Mouse (Mus musculus) kidney, embryonic 16.5 days (tissue): ENCODE results near the gene Gm45837. TPM values are rescaled to one million over a fixed set of nuclear protein-coding genes. Genes with fewer than 3 reads are reported as not detected.
"Not testable (repeated sequence)": the region's sequence is repeated elsewhere in the genome, so short reads cannot be mapped to it uniquely, and the experiment has no call there.

ENCODE experiments used
- ATAC-seq: fragments of 200-750 bp; cut with Nextera tagmentation; 2 replicates; pipeline ENCODE4 v1.8.0; 2017; ENCODE audit warnings: moderate TSS enrichment; ENCODE audit not compliant: low FRiP score, low TSS enrichment
- H3K27ac ChIP-seq: fragments of 300-500 bp; sonication (generic); 2 replicates; pipeline ENCODE4 v1.5.1; 2014; ENCODE audit warnings: low read length
- H3K27me3 ChIP-seq: fragments of 300-500 bp; sonication (generic); 2 replicates; pipeline ENCODE4 v1.6.1; 2014; ENCODE audit warnings: low read length, control low read depth, mixed read lengths; ENCODE audit not compliant: insufficient read depth
- H3K36me3 ChIP-seq: fragments of 300-500 bp; sonication (generic); 2 replicates; pipeline ENCODE4 v1.6.1; 2014; ENCODE audit warnings: low read length, control low read depth, mixed read lengths; ENCODE audit not compliant: insufficient read depth
- H3K4me1 ChIP-seq: fragments of 300-500 bp; sonication (generic); 2 replicates; pipeline ENCODE4 v1.6.1; 2014; ENCODE audit warnings: low read length, control low read depth, mixed read lengths; ENCODE audit not compliant: insufficient read depth
- H3K4me2 ChIP-seq: fragments of 300-500 bp; sonication (generic); replicated peaks from 2 replicates; pipeline ENCODE4 v1.6.1; 2014; ENCODE audit warnings: low read depth, low read length
- H3K4me3 ChIP-seq: fragments of 300-500 bp; sonication (generic); 2 replicates; pipeline ENCODE4 v1.5.1; 2014; ENCODE audit warnings: mild to moderate bottlenecking, low read length
- H3K9ac ChIP-seq: fragments of 300-500 bp; sonication (generic); replicated peaks from 2 replicates; pipeline ENCODE4 v1.6.1; 2014; ENCODE audit warnings: low read length
- H3K9me3 ChIP-seq: fragments of 300-500 bp; sonication (generic); 2 replicates; pipeline ENCODE4 v1.6.1; 2016; ENCODE audit warnings: low read length, control low read depth
- WGBS: fragments of 180-500 bp; shearing (Covaris S2); extraction: QIAGEN DNeasy Blood & Tissue Kit; methylation state at CpG from one replicate; pipeline ENCODE4 v1.1.7; 2014; 5-methylcytosine and 5-hydroxymethylcytosine counted together
- polyA plus RNA-seq: library from polyadenylated mRNA; unstranded; fragments of >200 nt; fragmentation: Nextera tagmentation; extraction: Ambion mirVana; gene quantifications from 2 replicates; pipeline ENCODE4 v1.2.1, GENCODE M21; 2015

The Gm45837 gene
- polyA plus RNA-seq, 1 experiment from 2014 or later: not detected

- no peaks in the 10 kb centered on the region for H3K27me3 ChIP-seq
- no peaks in the 10 kb centered on the region for H3K9me3 ChIP-seq
- no peaks in the 10 kb centered on the region for H3K36me3 ChIP-seq
- 39% methylated on average over 9 of the region's 9 CpGs for whole genome bisulfite sequencing
- no peak overlapping the region for H3K4me2 ChIP-seq
- no peak overlapping the region for H3K4me3 ChIP-seq
- H3K9ac ChIP-seq: no peak overlapping the region
- peaks cover 9% of the 10 kb centered on the region; the same call in 1 of the 2 replicates for H3K4me1 ChIP-seq
- no peak for ATAC-seq
- H3K27ac ChIP-seq: no peak overlapping the region
Observed at GRCm38 (mm10) chr7:101539774-101540173, 129.1 kb downstream of the Gm45837 start.

- no peak for ATAC-seq
- peaks cover 9% of the 10 kb centered on the region; the same call in 1 of the 2 replicates for H3K4me1 ChIP-seq
- WGBS: 59% methylated on average over 5 of the region's 5 CpGs
- H3K9ac ChIP-seq: no peak overlapping the region
- no peaks in the 10 kb centered on the region for H3K27me3 ChIP-seq
- H3K4me2 ChIP-seq: no peak overlapping the region
- H3K4me3 ChIP-seq: no peak overlapping the region
- H3K36me3 ChIP-seq: no peaks in the 10 kb centered on the region
- no peaks in the 10 kb centered on the region for H3K9me3 ChIP-seq
- 0 out of 2 replicates have a peak overlapping the region, but pooled peaks have one; percentile 12 for H3K27ac ChIP-seq
Observed at GRCm38 (mm10) chr7:101540684-101541083, 130.0 kb downstream of the Gm45837 start.

GRCm38 (mm10) chr7:101541132-101541531 lies 130.4 kb downstream of the Gm45837 start:
- H3K4me2 ChIP-seq: peak overlapping the region; percentile 46

GRCm38 (mm10) chr7:101541734-101542133 lies 131.0 kb downstream of the Gm45837 start:
- H3K4me1 ChIP-seq: peaks cover 9% of the 10 kb centered on the region; the same call in 1 of the 2 replicates
- H3K9me3 ChIP-seq: no peaks in the 10 kb centered on the region
- no peaks in the 10 kb centered on the region for H3K36me3 ChIP-seq
- peak overlapping the region; percentile 41; the same call in 1 of the 2 replicates for H3K9ac ChIP-seq
- no peaks in the 10 kb centered on the region for H3K27me3 ChIP-seq
- ATAC-seq: no peak
- peak overlapping the region; percentile 27; the same call in 1 of the 2 replicates for H3K4me3 ChIP-seq
- 0 out of 2 replicates have a peak overlapping the region, but pooled peaks have one; percentile 29 for H3K27ac ChIP-seq
- H3K4me2 ChIP-seq: peak overlapping the region; percentile 46
- 65% methylated on average over 10 of the region's 10 CpGs for WGBS

More at GRCm38 (mm10) chr7:101541132-101541531, 130.4 kb downstream of the Gm45837 start:
- H3K9me3 ChIP-seq: no peaks in the 10 kb centered on the region
- ATAC-seq: peak; percentile 79
- H3K27me3 ChIP-seq: no peaks in the 10 kb centered on the region
- peak overlapping the region; percentile 27 for H3K4me3 ChIP-seq
- H3K9ac ChIP-seq: 0 out of 2 replicates have a peak overlapping the region, but pooled peaks have one; percentile 41
- H3K27ac ChIP-seq: 0 out of 2 replicates have a peak overlapping the region, but pooled peaks have one; percentile 29
- H3K4me1 ChIP-seq: peaks cover 9% of the 10 kb centered on the region; the same call in 1 of the 2 replicates
- 3% methylated on average over 11 of the region's 11 CpGs for WGBS
- no peaks in the 10 kb centered on the region for H3K36me3 ChIP-seq

- H3K9ac ChIP-seq: no peak overlapping the region
- 79% methylated on average over 3 of the region's 3 CpGs for WGBS
- H3K4me2 ChIP-seq: no peak overlapping the region
- no peak for ATAC-seq
- H3K36me3 ChIP-seq: no peaks in the 10 kb centered on the region
- H3K27me3 ChIP-seq: no peaks in the 10 kb centered on the region
- H3K27ac ChIP-seq: no peak overlapping the region
- no peaks in the 10 kb centered on the region for H3K9me3 ChIP-seq
- H3K4me3 ChIP-seq: no peak overlapping the region
- H3K4me1 ChIP-seq: no peaks in the 10 kb centered on the region
Observed at GRCm38 (mm10) chr7:101547651-101548050, 137.0 kb downstream of the Gm45837 start.

GRCm38 (mm10) chr7:101549266-101549665 lies 138.6 kb downstream of the Gm45837 start:
- H3K27ac ChIP-seq: no peak overlapping the region
- no peaks in the 10 kb centered on the region for H3K4me1 ChIP-seq
- no peaks in the 10 kb centered on the region for H3K27me3 ChIP-seq
- ATAC-seq: no peak
- H3K9me3 ChIP-seq: no peaks in the 10 kb centered on the region
- no peak overlapping the region for H3K4me2 ChIP-seq
- H3K9ac ChIP-seq: no peak overlapping the region
- 86% methylated on average over 3 of the region's 3 CpGs for WGBS
- no peaks in the 10 kb centered on the region for H3K36me3 ChIP-seq
- H3K4me3 ChIP-seq: no peak overlapping the region

GRCm38 (mm10) chr7:101550686-101551485 lies 140.2 kb downstream of the Gm45837 start:
- no peak overlapping the region for H3K4me3 ChIP-seq
- no peaks in the 10 kb centered on the region for H3K9me3 ChIP-seq
- ATAC-seq: no peak
- H3K9ac ChIP-seq: no peak overlapping the region
- H3K27ac ChIP-seq: no peak overlapping the region
- H3K4me2 ChIP-seq: no peak overlapping the region
- no peaks in the 10 kb centered on the region for H3K27me3 ChIP-seq
- no peaks in the 10 kb centered on the region for H3K4me1 ChIP-seq
- WGBS: 57% methylated on average over 7 of the region's 7 CpGs
- H3K36me3 ChIP-seq: no peaks in the 10 kb centered on the region

GRCm38 (mm10) chr7:101551530-101551929 lies 140.8 kb downstream of the Gm45837 start:
- no peak overlapping the region for H3K4me3 ChIP-seq
- ATAC-seq: no peak
- H3K9ac ChIP-seq: no peak overlapping the region
- no peaks in the 10 kb centered on the region for H3K4me1 ChIP-seq
- 90% methylated on average over 1 of the region's 1 CpGs for WGBS
- no peaks in the 10 kb centered on the region for H3K27me3 ChIP-seq
- no peak overlapping the region for H3K4me2 ChIP-seq
- no peak overlapping the region for H3K27ac ChIP-seq
- no peaks in the 10 kb centered on the region for H3K36me3 ChIP-seq
- H3K9me3 ChIP-seq: no peaks in the 10 kb centered on the region

- not testable (repeated sequence) for H3K4me1 ChIP-seq, H3K27ac ChIP-seq, H3K4me2 ChIP-seq, H3K9me3 ChIP-seq, ATAC-seq, H3K27me3 ChIP-seq, H3K36me3 ChIP-seq, H3K9ac ChIP-seq, H3K4me3 ChIP-seq
- WGBS: 94% methylated on average over 3 of the region's 3 CpGs
Observed at GRCm38 (mm10) chr7:101555473-101555872, 144.8 kb downstream of the Gm45837 start.

GRCm38 (mm10) chr7:101557391-101557790 lies 146.7 kb downstream of the Gm45837 start:
- H3K9ac ChIP-seq: no peak overlapping the region
- no peak overlapping the region for H3K4me3 ChIP-seq
- no peaks in the 10 kb centered on the region for H3K27me3 ChIP-seq
- H3K4me1 ChIP-seq: no peaks in the 10 kb centered on the region
- H3K36me3 ChIP-seq: no peaks in the 10 kb centered on the region
- no peak overlapping the region for H3K4me2 ChIP-seq
- WGBS: 72% methylated on average over 1 of the region's 1 CpGs
- no peak for ATAC-seq
- no peak overlapping the region for H3K27ac ChIP-seq
- no peaks in the 10 kb centered on the region for H3K9me3 ChIP-seq
